In genomic region chr11:121451753-121452635, GRCm38 (mm10) we compare ENCODE assay signal across 7 mouse cellular contexts. TPM values are rescaled to one million over a fixed set of nuclear protein-coding genes. Genes with fewer than 3 reads are reported as not detected.
DNase-seq lines count a peak whose midpoint lies in the region; ATAC-seq lines count a peak whose summit lies in the region.

Tbcd (plus strand) TSS chr11:121451949.

- WGBS in intestine, embryonic 15.5 days: under 1% methylated on average over 58 of the region's 58 CpGs
- WGBS in midbrain, embryonic 10.5 days: under 1% methylated on average over 58 of the region's 58 CpGs

- peaks cover 6% of the 10 kb centered on the region; the same call in 1 of the 2 replicates for H3K4me1 ChIP-seq in intestine, embryonic 15.5 days (replicated peaks)
- peaks cover 21% of the 10 kb centered on the region for H3K4me1 ChIP-seq in midbrain, embryonic 10.5 days

- peak within 1 kb of the TSS; percentile 62 for H3K27ac ChIP-seq in intestine, embryonic 15.5 days
- H3K27ac ChIP-seq in midbrain, embryonic 10.5 days (replicated peaks): peak within 1 kb of the TSS; percentile 85

- intact Hi-C loops in gastrocnemius, postnatal 36 days (cut with DNase I): no loop called here
- intact Hi-C loops in left cerebral cortex, postnatal 25 days (cut with DNase I): no loop called here

- peak within 1 kb of the TSS; percentile 65 for H3K9ac ChIP-seq in intestine, embryonic 15.5 days

- no peaks in the 10 kb centered on the region for H3K27me3 ChIP-seq in intestine, embryonic 15.5 days (replicated peaks)
- peaks cover 12% of the 10 kb centered on the region for H3K27me3 ChIP-seq in midbrain, embryonic 10.5 days (ENCODE audit: low read depth, poor library complexity, severe bottlenecking)

- peak; percentile 97 for ATAC-seq in intestine, embryonic 15.5 days

- DNase-seq in adrenal gland, adult 2 months: peak; percentile 97
- DNase-seq in embryo, embryonic 11.5 days (ENCODE audit: low read depth, low spot score): peak; percentile 89
- DNase-seq in gastrocnemius, postnatal 36 days: peak; percentile 91 to 95
- peak; percentile 96 to 98 for DNase-seq in left cerebral cortex, postnatal 25 days (ENCODE audit: low spot score in 2 of 2)
- DNase-seq in midbrain, embryonic 10.5 days (ENCODE audit: low spot score): peak; percentile 92
- DNase-seq in right cerebral cortex, postnatal 4 days: peak; percentile 95

- H3K9me3 ChIP-seq in intestine, embryonic 15.5 days: no peaks in the 10 kb centered on the region
- H3K9me3 ChIP-seq in midbrain, embryonic 10.5 days (replicated peaks): no peaks in the 10 kb centered on the region

- H3K36me3 ChIP-seq in intestine, embryonic 15.5 days: no peaks in the 10 kb centered on the region
- H3K36me3 ChIP-seq in midbrain, embryonic 10.5 days: peaks cover 24% of the 10 kb centered on the region

- H3K4me2 ChIP-seq in intestine, embryonic 15.5 days (replicated peaks): peak within 1 kb of the TSS; percentile 75

- H3K4me3 ChIP-seq in intestine, embryonic 15.5 days (replicated peaks): peak within 1 kb of the TSS; percentile 74
- H3K4me3 ChIP-seq in midbrain, embryonic 10.5 days: peak within 1 kb of the TSS; percentile 94

RNA-seq across cellular contexts. Expression of gene Tbcd, which starts in this region (rescaled TPM):
- 10 to 100 TPM; 34.1 to 42.6 TPM for total RNA-seq in adrenal gland, adult 2 months (2021)
- polyA plus RNA-seq in adrenal gland, adult 2 months (2012; rRNA removed): 42.8 and 49.3 TPM in 2 replicates
- total RNA-seq in gastrocnemius, postnatal 36 days (2021): 10 to 100 TPM; 12.5 to 12.7 TPM
- polyA plus RNA-seq in intestine, embryonic 15.5 days (2015; fragmentation: Nextera tagmentation; extraction: Ambion mirVana): 34.7 and 38.7 TPM in 2 replicates
- 10 to 100 TPM; 39.0 to 39.8 TPM for total RNA-seq in left cerebral cortex, postnatal 25 days (2021)
- 54.2 and 61.9 TPM in 2 replicates for polyA plus RNA-seq in midbrain, embryonic 10.5 days (2016; fragmentation: Nextera tagmentation; extraction: Ambion mirVana)

Comparison
In these comparisons a context has a peak if more than half of its experiments do, and no peak if none do; other contexts are left out.
1. Peak in every context shown above with its lines: DNase-seq, ATAC-seq, H3K4me3 ChIP-seq and H3K27ac ChIP-seq.